Mouse (Mus musculus): ENCODE measurements around the gene Gm10273.

GRCm38 (mm10) chr10:59435746-59436145 is 40.3 kb downstream of the Gm10273 start:
- TF ChIP-seq POLR2A (IDR thresholded peaks at IDR 0.05; ENCODE audit: borderline replicate concordance, extremely low read depth, insufficient read depth, insufficient read length, poor library complexity, severe bottlenecking) (no peak), CTCF (IDR thresholded peaks at IDR 0.05; ENCODE audit: borderline replicate concordance, extremely low read depth, insufficient read depth, insufficient read length) (no peak)
